Mouse (Mus musculus) left cerebral cortex, postnatal 4 days (tissue): Measurements from ENCODE around the gene Slamf8. TPM values are rescaled to one million over a fixed set of nuclear protein-coding genes. Genes with fewer than 3 reads are reported as not detected.

Experiments
- DNase-seq: peaks from one replicate; pipeline ENCODE4 v3.0.0-alpha.2; 2022
- intact Hi-C: fragments of 180-260 bp; cut with DNase I; formaldehyde crosslinking; loops from one replicate; pipeline ENCODE4 v1.15.1; 2025
- total RNA-seq, 2 experiments: library from RNA; stranded (reverse); gene quantifications; 2 replicates each; pipeline ENCODE4 v1.2.3; 2021

Gene Slamf8
- total RNA-seq: not detected

DNA sequence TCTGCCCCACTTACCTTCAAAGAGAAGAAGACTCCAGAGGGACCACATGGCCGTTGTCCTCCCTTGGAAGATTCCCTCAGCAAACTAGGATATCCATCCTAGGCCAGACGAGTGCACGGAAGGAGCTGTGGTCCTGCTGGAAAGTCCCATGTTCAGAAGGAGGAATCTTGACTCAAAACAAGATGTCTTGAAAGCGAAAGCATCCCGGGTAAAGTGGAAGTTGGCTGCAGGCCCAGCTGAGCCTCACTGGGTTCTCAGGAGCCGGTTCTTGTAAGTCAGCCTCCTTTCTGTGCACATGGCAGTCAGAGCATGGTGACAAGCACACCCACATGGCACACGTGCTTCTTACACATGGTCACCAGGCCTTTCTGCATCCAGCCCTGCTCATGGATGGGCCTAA, at the start of gene Slamf8:
Gene Slamf8, minus strand, starts transcription at position 184 of the 400 bp plus-strand sequence.
- intact Hi-C loops: no loop called here
- DNase-seq: no peak

DNA sequence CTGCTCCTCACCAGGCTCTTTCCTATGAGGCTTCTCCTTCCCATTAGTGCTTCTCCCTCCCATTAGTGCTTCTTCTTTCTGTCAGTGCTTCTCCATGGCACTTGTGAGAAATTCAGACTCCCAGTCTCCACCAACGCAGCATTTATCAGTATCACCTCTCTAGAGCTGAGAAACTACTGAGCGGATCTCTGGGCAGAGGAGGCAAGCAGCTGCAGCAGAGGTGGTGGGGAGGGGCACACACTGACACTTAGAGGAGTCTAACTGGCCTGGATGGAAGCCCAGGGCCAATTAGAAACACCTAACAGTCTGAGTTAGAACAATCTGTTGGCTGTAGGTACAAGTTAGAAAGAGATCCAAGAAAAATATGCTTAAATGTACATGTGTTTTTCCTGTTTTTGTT, 48.4 kb upstream of the Slamf8 start:
- no peak for DNase-seq
- intact Hi-C loops: loop anchor here (5.0 kb wide), 1 partner anchor 739 kb away; no protein-coding TSS in a partner anchor

DNA sequence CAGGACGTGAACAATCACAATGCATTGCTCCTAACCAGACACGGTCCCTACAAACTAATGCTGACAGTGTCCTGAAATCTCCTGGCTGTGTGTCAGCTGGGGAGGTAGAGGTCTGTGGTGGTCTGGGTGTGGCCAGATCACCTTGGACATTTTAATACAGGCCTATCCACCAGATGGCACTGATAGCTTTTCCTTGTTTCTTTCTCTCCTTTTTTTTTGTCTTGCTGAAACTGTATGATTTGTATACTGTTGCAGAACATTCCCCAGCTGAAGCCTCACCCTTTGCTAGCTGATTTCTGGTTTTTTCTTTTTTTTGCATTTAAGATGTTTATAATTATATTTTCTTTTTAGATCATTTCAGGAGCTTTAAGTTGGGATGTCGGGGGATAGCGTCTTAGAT, 47.4 kb upstream of the Slamf8 start:
- DNase-seq: no peak
- intact Hi-C loops: loop anchor here (5.0 kb wide), 1 partner anchor 740 kb away; no protein-coding TSS in a partner anchor

DNA sequence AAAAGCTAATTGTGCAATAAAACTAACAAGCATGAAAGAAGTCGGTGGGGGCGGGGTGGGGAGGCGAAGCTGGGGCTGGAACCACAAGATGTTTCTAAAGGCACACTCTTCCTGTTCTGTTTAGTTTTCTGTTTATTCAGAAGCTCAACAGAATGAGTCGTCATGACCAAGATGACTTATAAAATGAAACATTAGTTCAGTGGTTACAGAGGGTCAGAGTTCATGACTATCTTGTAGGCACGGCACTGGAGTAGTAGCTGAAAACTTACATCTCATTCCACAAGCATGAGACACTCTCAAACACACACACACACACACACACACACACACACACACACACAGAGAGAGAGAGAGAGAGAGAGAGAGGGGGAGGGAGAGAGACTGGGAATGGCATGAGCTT, 45.9 kb upstream of the Slamf8 start:
- DNase-seq: no peak

DNA sequence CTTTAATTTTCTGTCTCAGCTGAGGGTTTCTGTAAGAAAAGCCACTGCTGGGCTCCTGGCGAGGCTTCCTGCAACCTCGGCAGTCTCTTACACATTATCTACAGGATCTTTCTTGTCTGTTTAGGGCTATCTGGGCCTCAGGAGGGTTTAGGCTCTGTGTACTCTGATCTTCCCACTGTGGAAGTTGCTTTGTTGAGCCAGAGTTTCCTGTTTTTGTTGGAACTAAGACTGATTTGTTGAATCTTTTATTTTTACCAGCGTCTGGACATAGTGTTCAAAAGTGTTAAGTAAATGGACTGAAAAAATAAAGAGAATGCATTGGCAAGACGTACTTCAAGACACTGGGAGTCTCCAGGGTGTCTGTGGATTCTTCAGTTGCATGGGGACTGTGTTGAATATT, 44.9 kb upstream of the Slamf8 start:
- no peak for DNase-seq
- intact Hi-C loops: loop anchor here (5.0 kb wide), 1 partner anchor 742 kb away; no protein-coding TSS in a partner anchor

More for the DNA sequence above, 45.9 kb upstream of the Slamf8 start:
- intact Hi-C loops: loop anchor here (5.0 kb wide), 1 partner anchor 741 kb away; no protein-coding TSS in a partner anchor

DNA sequence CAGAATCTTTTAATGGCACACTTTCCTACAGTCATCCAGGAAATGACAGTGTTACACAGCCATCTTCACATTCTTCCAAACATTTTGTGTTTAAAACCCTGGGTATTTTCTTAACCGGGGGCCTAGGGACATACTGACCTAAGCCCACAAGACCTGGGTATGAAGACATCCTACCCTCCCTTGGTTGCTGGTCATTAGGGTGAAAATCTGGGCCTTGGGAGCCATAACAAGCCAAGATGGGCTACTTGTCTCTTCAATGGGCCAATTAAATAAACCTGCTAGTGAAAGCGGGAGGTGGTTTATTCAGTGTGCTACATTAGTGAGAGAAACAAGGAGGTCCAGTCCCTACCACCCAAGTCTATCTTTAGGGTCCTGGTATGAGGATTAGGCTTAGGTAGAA, 43.8 kb upstream of the Slamf8 start:
- DNase-seq: no peak

DNA sequence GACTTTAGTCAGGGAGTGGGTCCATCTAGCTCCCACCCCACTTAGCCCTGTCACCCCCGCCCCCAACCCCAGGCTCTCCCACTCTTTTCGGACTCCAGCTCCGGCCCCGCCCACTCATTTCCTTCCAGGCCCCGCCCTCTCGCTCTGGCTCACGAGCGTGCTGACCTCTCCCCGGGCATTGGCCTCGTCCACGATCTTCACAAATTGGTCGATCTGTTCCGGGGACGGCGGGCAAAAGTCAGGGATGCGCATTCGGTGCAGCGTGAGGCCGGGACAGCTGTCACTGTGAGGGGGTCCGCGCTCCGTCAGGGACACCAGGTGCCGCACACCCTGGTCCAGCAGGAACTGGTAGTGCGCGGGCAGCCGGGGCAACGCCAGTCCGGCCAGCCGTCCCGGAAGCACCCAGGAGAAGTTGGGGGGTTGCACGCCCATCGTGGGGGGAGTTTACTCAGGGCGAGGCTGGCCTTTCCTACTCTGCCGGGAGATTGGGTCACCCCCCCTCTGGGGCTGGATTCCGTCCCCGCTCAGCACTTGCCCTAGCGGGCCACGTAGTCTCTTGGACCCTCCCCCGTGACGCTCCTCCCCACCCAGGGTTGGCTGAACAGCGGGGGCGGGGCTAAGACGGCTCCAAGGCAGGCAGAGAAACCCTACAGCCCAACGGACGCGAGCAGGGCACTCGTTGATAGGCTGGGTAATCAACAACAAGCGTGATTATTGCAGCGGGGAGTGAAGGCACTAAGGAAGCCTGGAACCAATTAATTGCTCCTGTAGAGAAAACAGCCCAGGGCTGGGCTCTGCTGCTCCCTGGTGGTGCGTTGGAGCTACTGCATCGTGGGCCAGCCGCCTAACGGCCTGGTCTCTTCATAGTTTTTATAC, 42.3 kb upstream of the Slamf8 start, which contains the start of gene Dusp23:
Gene Dusp23, minus strand, starts transcription at position 512 of the 876 bp plus-strand sequence.
- DNase-seq: peak; percentile 95
- intact Hi-C loops: loop anchor here (5.0 kb wide), 2 partner anchors 105 to 220 kb away; no protein-coding TSS in a partner anchor

More for the DNA sequence above, 43.8 kb upstream of the Slamf8 start:
- intact Hi-C loops: loop anchor here (5.0 kb wide), 2 partner anchors 107 to 222 kb away; no protein-coding TSS in a partner anchor

DNA sequence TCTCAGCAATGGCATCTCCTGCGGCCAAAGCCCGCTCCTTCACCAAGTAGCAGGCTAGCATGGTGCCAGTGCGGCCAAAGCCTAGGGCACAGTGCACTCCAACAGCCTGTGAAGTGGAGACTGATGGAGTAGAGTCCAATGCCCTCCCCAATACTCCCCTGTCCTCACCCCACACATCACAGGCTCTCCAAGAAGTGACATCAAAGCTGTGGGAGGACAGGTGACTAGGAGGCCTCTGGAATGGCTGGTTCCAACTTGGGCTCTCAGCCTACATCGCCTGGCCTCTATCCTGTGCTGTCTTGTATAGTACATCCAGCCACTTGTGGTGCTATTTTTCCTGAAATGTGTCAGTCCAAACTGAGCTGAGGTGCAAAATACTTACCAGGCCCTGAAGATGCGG, 41.4 kb upstream of the Slamf8 start:
- no peak for DNase-seq
- intact Hi-C loops: loop anchor here (5.0 kb wide), 2 partner anchors 104 to 219 kb away; no protein-coding TSS in a partner anchor

DNA sequence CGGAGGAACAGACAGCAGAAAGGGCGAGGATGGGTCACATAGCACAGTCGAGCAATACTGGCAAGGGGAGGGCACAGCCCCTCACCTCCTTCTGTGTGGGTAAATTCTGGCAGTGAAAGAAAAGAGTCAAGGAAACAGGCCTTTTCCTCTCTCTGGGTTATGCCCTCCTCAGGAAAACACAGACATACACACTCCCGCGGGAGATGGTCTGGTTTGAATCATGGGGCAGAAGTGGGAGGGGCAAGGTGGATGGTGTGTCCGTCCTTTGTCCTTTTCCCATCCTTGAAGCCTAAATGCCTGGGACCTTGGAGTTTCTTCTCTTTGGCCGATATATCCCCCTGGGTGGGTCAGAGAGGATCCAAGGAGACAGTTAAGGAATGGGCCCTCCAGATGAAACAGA, 39.5 kb upstream of the Slamf8 start:
- intact Hi-C loops: loop anchor here (5.0 kb wide), 2 partner anchors 103 to 218 kb away; no protein-coding TSS in a partner anchor
- no peak for DNase-seq

DNA sequence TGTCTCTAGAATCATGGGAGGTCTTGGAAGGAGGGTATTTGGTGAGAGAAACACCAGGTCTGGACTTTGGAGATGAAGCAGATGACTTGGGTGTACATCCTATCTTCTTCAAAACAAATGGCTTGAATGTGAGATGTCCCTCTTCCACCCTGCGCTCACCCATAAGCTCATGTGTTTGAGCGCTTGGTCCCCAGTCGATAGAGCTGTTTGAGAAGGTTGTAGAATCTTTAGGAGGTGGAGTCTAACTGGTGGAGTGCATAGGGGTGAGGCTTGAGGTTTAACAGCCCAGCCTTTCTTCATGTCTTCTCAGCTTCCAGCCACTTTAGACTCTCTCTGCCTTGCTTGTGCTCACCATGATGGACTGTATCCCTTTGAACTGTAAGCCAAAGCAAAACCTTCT, 35.9 kb upstream of the Slamf8 start:
- no peak for DNase-seq
- intact Hi-C loops: no loop called here

DNA sequence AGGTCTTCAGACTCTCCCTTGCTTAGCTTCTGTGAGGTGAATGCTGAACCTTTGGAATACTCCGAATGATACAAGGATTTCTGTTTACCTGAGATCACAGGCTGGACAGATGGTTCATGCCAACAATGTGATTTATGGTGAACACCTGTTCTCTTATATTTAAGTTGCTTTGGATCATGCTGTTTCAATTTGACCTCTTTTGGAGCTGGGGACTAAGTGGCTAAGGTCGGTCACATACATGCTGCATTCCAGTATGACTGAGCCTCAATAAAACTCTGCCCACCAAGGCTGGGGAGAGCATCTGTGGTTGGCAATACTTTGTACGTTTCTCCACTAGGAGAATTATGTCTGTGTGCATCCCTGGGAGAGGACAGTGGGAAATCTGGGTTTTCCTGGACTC, 33.7 kb upstream of the Slamf8 start:
- DNase-seq: no peak
- intact Hi-C loops: no loop called here

DNA sequence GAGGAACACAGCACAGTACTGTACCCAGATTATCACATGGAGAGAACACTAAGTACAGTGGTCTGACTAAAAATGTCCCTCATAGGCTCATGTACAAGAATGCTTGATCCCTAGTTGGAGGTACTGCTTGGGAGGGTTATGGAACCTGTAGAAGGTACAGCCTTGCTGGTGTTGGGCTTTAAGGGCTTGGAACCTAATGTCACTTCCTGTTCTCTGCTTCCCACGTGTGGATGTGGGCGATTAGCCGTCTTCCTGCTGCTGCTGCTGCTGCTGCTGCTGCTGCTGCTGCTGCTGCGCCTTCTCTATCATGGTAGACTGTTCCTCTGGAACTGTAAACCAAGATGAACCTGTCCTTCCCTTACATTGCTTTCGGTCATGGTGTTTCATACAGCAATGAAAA, 33.2 kb upstream of the Slamf8 start:
- no peak for DNase-seq
- intact Hi-C loops: no loop called here

DNA sequence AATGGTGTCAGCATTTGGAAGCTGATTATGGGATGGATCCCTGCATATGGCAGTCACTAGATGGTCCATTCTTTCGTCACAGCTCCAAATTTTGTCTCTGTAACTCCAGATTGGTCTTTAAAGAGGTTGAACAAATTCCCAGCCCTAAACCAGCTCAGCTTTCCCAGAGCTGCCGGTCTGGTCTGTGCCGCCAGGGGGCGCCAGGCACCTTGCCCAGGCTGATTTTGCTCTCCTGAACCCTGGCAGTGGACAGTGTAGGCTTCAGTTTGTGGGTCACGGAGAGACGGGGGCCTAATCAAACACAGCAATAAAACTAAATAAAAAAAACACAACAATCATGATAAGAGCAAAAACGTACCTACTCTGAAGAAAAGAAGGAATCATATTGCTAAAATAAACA, 28.9 kb upstream of the Slamf8 start:
- intact Hi-C loops: no loop called here
- DNase-seq: peak; percentile 71

DNA sequence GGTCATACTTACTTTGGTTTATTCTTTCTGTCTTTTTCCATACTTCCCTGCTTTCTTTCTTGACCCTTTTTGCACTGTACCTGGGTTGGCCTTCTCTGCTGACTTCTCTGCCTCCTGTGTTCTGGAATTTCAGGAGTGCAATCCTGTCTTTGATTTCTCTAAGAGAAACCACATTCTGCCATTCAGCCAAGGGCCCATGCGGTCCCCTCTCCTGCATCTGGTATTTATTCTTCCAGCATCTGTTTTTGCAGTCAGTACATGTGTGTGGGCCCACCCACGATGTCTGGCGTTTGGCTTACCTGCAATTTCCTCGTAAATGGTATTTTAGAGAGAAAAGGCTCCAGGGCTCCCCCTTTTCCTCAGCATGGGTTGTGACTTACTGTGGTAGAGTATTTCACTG, 27.8 kb upstream of the Slamf8 start:
- intact Hi-C loops: no loop called here
- no peak for DNase-seq

DNA sequence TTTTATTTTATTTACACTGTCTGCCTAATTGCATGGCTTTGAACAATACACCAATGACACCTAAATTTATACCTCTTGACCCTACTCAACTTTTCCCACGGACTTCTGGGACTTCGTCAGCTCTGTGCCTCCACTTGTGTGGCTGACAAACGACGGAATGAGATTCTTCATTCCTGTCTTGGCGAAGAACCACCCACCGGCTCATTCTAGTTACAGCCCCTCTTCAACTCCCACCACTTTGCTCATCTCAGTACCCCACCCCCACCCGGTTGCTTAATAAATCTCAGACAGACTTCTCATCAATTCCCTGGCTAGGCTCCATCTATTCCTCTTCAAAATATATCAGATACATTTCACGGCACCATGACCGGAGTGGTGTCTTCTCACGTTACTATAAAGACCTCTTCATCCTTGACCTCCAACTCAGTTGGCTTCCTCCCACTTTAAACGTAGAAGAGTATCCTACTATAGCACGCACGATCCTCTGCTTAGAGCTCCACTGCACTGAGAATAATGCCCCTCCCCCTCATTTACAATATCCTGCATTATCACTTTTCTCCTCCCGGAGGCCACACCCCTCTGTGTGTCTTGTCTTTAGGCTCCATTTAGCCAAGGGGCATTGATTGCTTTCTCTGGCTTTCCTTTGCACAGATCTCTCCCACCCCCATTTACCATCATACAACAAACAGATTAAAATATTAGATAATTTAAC, 27.2 kb upstream of the Slamf8 start:
- no peak for DNase-seq
- intact Hi-C loops: no loop called here

DNA sequence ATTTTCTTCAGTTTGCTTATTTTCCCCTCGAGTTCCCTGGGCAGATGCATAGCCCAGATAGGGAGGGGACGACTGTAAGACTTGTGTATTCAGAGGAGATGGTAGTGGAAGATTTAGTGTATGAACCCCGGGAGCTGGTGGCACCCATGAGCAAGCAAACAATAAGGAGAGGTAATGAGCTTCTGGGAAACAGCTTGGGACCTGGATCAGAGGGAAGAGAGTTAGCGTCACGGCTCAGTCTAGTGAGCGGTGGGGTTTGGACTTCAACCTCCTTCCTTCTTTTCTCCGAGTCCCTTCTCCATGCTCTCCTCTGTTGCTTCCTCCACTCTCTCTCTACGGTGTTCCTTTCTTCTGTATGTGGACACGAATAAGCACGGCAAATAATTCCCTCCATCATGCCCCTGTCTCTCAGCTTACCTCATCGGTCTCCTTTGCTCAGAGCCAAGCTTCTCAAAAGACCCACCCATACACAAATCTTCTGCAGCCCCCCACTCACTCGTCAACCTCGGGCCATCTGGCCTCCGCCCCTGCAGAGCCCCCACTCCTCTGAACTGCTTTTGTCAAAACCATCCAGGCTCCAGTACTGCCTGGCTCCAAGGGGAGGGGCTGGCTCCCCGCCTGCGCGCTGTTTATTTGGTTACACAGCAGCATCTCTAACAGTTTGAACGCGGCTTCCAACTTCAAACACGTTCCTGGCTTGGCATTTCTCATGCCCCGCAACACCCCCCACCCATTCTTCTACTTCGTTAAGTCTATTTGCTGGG, 26.4 kb upstream of the Slamf8 start:
- DNase-seq: peak; percentile 52
- intact Hi-C loops: no loop called here

DNA sequence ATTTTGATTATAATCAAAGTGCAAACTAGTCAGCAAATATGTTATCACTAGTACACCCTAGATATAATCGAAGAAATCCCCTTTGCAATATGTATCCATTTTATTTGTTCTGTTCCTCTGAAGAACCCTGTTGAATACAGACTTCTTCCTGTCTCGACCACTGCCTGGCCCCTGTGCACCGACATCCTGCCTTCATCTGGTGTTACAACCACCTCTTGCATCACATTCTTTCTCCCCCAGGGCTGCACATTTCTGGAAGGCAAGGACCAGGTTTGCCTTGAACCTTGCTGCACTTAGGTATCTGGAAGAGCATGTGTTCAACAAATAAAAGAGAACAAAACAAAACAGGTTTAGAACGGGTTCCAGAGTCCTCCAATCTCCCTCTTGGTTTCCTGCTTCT, 25.0 kb upstream of the Slamf8 start:
- intact Hi-C loops: no loop called here
- no peak for DNase-seq

DNA sequence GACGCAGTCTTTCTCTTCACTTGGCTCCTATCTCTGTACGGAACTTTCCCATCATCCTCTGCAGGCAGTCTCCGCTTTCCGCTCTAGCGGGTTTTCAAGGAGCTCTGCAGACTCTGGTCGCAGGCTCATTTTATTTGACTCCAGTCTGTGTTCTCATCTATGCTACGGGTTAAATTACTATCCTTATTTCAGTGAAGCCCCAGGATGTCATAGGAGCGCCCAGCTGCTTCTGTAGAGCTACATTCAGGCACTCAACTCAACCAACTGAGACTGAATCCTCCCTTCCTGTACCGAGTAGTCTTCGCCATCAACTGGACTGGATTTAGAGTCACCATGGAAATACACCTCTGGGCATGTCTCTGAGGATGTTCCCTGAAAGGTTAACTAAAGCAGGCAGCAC, 24.3 kb upstream of the Slamf8 start:
- no peak for DNase-seq
- intact Hi-C loops: no loop called here

DNA sequence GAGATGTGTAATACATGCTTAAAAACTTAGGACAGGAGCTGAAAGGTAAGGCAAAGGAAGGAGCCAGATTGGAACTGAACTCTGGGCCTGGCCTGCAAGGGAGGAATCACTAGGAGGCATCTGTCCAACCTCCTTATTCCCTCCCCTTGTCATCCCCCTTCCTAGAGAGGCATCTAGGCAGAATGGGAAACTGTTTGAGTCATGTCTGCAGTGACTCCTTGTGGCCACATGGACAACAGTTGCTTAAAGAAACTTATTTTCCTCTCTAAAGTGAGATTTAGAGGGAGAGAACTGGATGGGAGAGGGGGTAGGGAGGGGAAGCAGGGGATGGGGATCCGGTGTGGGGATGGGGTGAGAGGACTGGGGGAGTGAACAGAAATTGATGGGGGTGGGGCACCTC, 22.4 kb upstream of the Slamf8 start:
- intact Hi-C loops: no loop called here
- DNase-seq: no peak

DNA sequence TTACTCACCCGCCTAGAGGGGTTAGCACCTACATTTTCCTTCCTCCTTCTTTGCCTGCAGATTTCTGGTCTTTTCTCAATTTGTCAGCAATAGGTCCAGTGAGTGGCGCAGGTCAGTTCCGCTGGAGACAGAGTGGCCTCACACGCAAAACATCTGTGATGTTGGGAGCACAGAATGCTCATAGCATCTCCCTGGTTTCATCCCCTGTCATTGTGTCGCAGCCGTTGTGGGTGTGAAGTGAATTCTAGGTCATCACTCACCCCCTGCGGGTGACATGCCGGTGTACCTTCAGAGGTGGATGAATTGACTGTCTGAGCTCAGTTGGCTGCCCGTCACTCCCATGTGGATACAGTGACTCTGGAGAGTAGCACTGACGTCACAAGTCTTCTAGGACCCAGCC, 20.9 kb upstream of the Slamf8 start:
- DNase-seq: no peak
- intact Hi-C loops: no loop called here

DNA sequence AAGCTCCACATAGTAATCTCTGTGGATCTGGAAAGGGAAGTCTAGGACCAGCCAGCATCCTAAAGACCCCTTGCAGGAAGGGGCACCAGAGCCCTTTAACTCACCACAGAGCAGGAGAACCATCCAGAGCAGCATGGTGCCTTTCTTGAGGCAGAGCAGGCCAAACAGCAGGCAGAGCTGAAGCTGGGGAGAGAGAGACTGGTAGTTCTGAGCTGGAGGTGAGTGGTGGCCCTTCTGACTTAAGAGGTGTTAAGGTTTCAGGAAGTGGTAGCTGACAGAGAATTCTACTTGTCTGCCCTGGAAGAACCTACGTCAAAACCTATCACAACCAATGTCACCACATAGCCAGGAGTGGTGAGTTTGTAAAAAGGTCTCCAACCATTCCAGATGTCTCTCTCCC, 12.0 kb upstream of the Slamf8 start, which contains the start of gene Fcrl6:
Gene Fcrl6, minus strand, starts transcription at position 226 of the 400 bp plus-strand sequence.
- no peak for DNase-seq
- intact Hi-C loops: no loop called here
